Mouse (Mus musculus) liver, embryonic 11.5 days (tissue): ENCODE data around the gene Tbc1d2. TPM values are rescaled to one million over a fixed set of nuclear protein-coding genes. Genes with fewer than 3 reads are reported as not detected.

Source experiments
- ATAC-seq: fragments of 200-750 bp; cut with Nextera tagmentation; replicated peaks from 2 replicates; pipeline ENCODE4 v1.8.0; 2017; ENCODE audit warnings: moderate number of reproducible peaks, mild to moderate bottlenecking, moderate TSS enrichment, moderate library complexity; ENCODE audit not compliant: low FRiP score
- DNase-seq: peaks from one replicate; pipeline ENCODE4 v3.0.0-alpha.2; 2017; ENCODE audit warnings: low spot score
- H3K27ac ChIP-seq: fragments of 300-500 bp; sonication (generic); 2 replicates; pipeline ENCODE4 v1.5.1; 2014; ENCODE audit warnings: mild to moderate bottlenecking, low read depth, low read length, control low read depth
- H3K27me3 ChIP-seq: fragments of 300-500 bp; sonication (generic); replicated peaks from 2 replicates; pipeline ENCODE4 v1.6.1; 2014; ENCODE audit warnings: low read length, mixed read lengths; ENCODE audit not compliant: control insufficient read depth, insufficient read depth
- H3K36me3 ChIP-seq: fragments of 300-500 bp; sonication (generic); 2 replicates; pipeline ENCODE4 v1.6.1; 2014; ENCODE audit warnings: mild to moderate bottlenecking, low read length, moderate library complexity, mixed read lengths; ENCODE audit not compliant: control insufficient read depth, insufficient read depth
- H3K4me1 ChIP-seq: fragments of 300-500 bp; sonication (generic); replicated peaks from 2 replicates; pipeline ENCODE4 v1.6.1; 2014; ENCODE audit warnings: low read length, mixed read lengths; ENCODE audit not compliant: control insufficient read depth, insufficient read depth
- H3K4me2 ChIP-seq: fragments of 300-500 bp; sonication (generic); 2 replicates; pipeline ENCODE4 v1.6.1; 2014; ENCODE audit warnings: mild to moderate bottlenecking, control low read depth, moderate library complexity
- H3K4me3 ChIP-seq: fragments of 300-500 bp; sonication (generic); 2 replicates; pipeline ENCODE4 v1.5.1; 2014; ENCODE audit warnings: low read depth, low read length, control low read depth
- H3K9ac ChIP-seq: fragments of 300-500 bp; sonication (generic); 2 replicates; pipeline ENCODE4 v1.6.1; 2014; ENCODE audit warnings: low read depth, low read length, control low read depth
- H3K9me3 ChIP-seq: fragments of 300-500 bp; sonication (generic); 2 replicates; pipeline ENCODE4 v1.6.1; 2016; ENCODE audit warnings: low read length, inconsistent platforms, mixed read lengths; ENCODE audit not compliant: control insufficient read depth
- WGBS: fragments of 180-500 bp; shearing (Covaris S2); extraction: QIAGEN DNeasy Blood & Tissue Kit; methylation state at CpG from one replicate; pipeline ENCODE4 v1.1.7; 2014; 5-methylcytosine and 5-hydroxymethylcytosine counted together
- polyA plus RNA-seq: library from polyadenylated mRNA; unstranded; fragments of >200 nt; fragmentation: Nextera tagmentation; extraction: Ambion mirVana; gene quantifications from 2 replicates; pipeline ENCODE4 v1.2.1, GENCODE M21; 2014

Tbc1d2 gene
- polyA plus RNA-seq, 1 experiment from 2014 or later: 0.58 TPM

DNA sequence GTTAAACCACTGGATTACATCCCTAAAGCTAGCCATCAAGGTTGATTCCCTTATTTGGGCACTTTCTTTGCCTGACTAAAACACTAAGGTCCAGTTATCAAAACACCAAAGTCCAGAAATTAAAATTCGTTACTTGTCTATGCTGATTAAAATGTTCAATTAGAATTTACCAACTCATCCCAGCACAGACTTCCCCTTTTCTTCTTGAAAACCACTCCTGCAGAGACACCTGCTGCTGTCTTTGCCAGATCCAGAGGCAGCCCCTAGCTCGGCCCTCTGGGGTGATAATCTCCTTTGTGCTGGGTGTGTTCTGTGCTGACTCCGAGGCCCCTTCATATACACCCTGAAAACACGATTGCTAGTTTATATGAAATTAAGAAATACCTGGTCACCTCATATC is 26.0 kb upstream of the Tbc1d2 start:
- 34% methylated on average over 4 of the region's 4 CpGs for WGBS

GRCm38 (mm10) chr4:46675272-46675785 is 25.3 kb upstream of the Tbc1d2 start:
- no peak overlapping the region for H3K27ac ChIP-seq
- no peak for ATAC-seq
- H3K4me1 ChIP-seq: peaks cover 12% of the 10 kb centered on the region; the same call in 1 of the 2 replicates
- 0 out of 2 replicates have a peak overlapping the region, but pooled peaks have one; percentile 14 for H3K9ac ChIP-seq
- H3K4me3 ChIP-seq: no peak overlapping the region
- no peak overlapping the region for H3K4me2 ChIP-seq
- H3K27me3 ChIP-seq: no peaks in the 10 kb centered on the region
- no peaks in the 10 kb centered on the region for H3K36me3 ChIP-seq
- 61% methylated on average over 11 of the region's 11 CpGs for WGBS
- DNase-seq: no peak
- H3K9me3 ChIP-seq: 0 out of 2 replicates have a peak, but pooled peaks cover 3% of the 10 kb centered on the region

More for the DNA sequence above, 26.0 kb upstream of the Tbc1d2 start:
- no peak for DNase-seq
- Histone ChIP-seq H3K9me3 (0 out of 2 replicates have a peak, but pooled peaks cover 3% of the 10 kb centered on the region), H3K27me3 (no peaks in the 10 kb centered on the region), H3K4me1 (peaks cover 12% of the 10 kb centered on the region; the same call in 1 of the 2 replicates), H3K9ac (0 out of 2 replicates have a peak overlapping the region, but pooled peaks have one; percentile 14), H3K27ac (no peak overlapping the region), H3K4me3 (no peak overlapping the region), H3K4me2 (no peak overlapping the region; the same call in 1 of the 2 replicates), H3K36me3 (no peaks in the 10 kb centered on the region)
- 0 out of 2 replicates have a peak, but pooled peaks have one; percentile 51 for ATAC-seq

DNA sequence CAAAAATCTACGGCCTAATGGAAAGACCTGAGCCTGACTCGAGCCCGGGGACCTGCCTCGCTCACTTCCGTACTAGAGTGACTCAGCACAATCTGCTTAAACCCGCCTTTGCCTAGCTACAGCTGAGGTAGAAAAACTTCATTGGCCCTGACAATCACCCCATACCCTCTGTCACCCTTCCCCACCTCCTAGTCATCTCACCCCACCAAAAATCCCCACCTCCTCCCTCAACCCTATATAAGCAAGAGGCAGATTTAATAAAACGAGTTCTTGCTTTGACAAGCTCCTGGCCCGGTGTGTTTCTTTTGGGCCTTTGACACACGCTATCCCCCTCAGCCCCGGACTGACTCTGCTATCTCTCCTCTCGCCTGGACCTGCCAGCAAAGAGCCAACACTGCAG is 18.6 kb upstream of the Tbc1d2 start:
- Histone ChIP-seq H3K4me1 (peaks cover 5% of the 10 kb centered on the region), H3K9me3 (0 out of 2 replicates have a peak, but pooled peaks cover 3% of the 10 kb centered on the region), H3K27ac (no peak overlapping the region), H3K36me3 (no peaks in the 10 kb centered on the region), H3K9ac (no peak overlapping the region), H3K4me2 (no peak overlapping the region), H3K4me3 (no peak overlapping the region), H3K27me3 (no peaks in the 10 kb centered on the region)
- DNase-seq (no peak), ATAC-seq (0 out of 2 replicates have a peak, but pooled peaks have one; percentile 5)
- WGBS: 60% methylated on average over 11 of the region's 11 CpGs

DNA sequence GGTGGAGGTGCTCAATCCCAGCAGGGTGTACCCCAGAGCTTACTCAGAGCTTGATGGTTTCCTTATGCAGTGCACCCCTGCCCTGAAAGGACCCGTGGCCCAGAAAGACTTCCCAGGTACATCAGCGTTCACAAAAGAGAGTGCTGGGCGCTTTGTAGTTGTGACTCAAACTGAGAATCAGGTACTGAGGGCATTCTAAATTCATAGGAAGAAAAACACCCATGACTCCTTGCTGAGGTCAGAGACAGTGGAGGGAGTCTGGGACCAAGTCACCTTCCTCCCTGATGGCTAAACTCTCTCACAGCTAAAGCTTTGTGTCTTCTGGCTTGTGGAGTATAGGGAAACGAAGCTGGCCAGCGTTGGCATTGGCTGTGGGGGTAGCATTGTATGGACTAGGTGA is 16.4 kb upstream of the Tbc1d2 start:
- Histone ChIP-seq H3K36me3 (no peaks in the 10 kb centered on the region), H3K4me2 (no peak overlapping the region), H3K27ac (no peak overlapping the region), H3K27me3 (no peaks in the 10 kb centered on the region), H3K9ac (no peak overlapping the region), H3K9me3 (no peaks in the 10 kb centered on the region), H3K4me3 (no peak overlapping the region), H3K4me1 (peaks cover 5% of the 10 kb centered on the region)
- no peak for DNase-seq
- ATAC-seq: no peak
- WGBS: 69% methylated on average over 5 of the region's 5 CpGs

DNA sequence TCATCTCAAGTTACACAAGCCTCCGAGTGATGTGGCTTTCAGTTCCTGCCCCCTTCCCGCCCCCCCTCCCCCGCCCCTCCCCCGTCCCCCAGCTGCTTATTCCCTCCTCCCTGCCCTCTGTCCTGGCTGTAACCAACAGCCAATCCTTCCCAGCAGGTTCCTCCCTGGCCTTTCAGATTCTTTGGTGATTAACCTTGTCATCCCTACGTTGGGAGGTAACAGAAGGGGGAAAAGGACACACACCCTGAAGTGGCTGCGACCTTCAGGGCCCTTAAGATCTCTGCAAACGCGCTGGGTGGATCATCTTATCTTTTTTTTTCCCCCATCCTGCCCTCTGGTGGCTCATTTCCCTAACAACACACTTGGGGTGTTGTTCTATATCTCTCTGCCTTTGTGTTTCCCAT is 15.4 kb upstream of the Tbc1d2 start:
- DNase-seq: no peak
- no peak overlapping the region for H3K4me3 ChIP-seq
- H3K9ac ChIP-seq: no peak overlapping the region
- no peak overlapping the region for H3K27ac ChIP-seq
- H3K9me3 ChIP-seq: no peaks in the 10 kb centered on the region
- no peaks in the 10 kb centered on the region for H3K36me3 ChIP-seq
- H3K4me2 ChIP-seq: peak overlapping the region; percentile 75
- WGBS: 2% methylated on average over 8 of the region's 8 CpGs
- H3K4me1 ChIP-seq: peaks cover 5% of the 10 kb centered on the region
- no peaks in the 10 kb centered on the region for H3K27me3 ChIP-seq
- no peak for ATAC-seq

- Histone ChIP-seq H3K4me3 (peak overlapping the region; percentile 38), H3K27me3 (no peaks in the 10 kb centered on the region), H3K9me3 (no peaks in the 10 kb centered on the region), H3K27ac (peak overlapping the region; percentile 8; the same call in 1 of the 2 replicates), H3K4me2 (peak overlapping the region; percentile 75), H3K4me1 (peaks cover 5% of the 10 kb centered on the region), H3K9ac (peak overlapping the region; percentile 57), H3K36me3 (no peaks in the 10 kb centered on the region)
- WGBS: 6% methylated on average over 34 of the region's 34 CpGs
- peak; percentile 82 for ATAC-seq
- DNase-seq: peak; percentile 74
Measured at GRCm38 (mm10) chr4:46664123-46665009, 14.4 kb upstream of the Tbc1d2 start.

GRCm38 (mm10) chr4:46661433-46661832 is 11.4 kb upstream of the Tbc1d2 start:
- peaks cover 5% of the 10 kb centered on the region; the same call in 1 of the 2 replicates for H3K4me1 ChIP-seq
- H3K9ac ChIP-seq: no peak overlapping the region
- no peak overlapping the region for H3K4me3 ChIP-seq
- WGBS: 74% methylated on average over 9 of the region's 9 CpGs
- DNase-seq (no peak), ATAC-seq (no peak)
- no peaks in the 10 kb centered on the region for H3K27me3 ChIP-seq
- no peaks in the 10 kb centered on the region for H3K36me3 ChIP-seq
- H3K27ac ChIP-seq: no peak overlapping the region
- no peak overlapping the region for H3K4me2 ChIP-seq
- no peaks in the 10 kb centered on the region for H3K9me3 ChIP-seq

GRCm38 (mm10) chr4:46658946-46659345 is 8.9 kb upstream of the Tbc1d2 start:
- no peaks in the 10 kb centered on the region for H3K27me3 ChIP-seq
- no peak for DNase-seq
- no peak for ATAC-seq
- H3K36me3 ChIP-seq: no peaks in the 10 kb centered on the region
- H3K4me3 ChIP-seq: no peak overlapping the region
- H3K4me1 ChIP-seq: peaks cover 3% of the 10 kb centered on the region; the same call in 1 of the 2 replicates
- no peak overlapping the region for H3K4me2 ChIP-seq
- H3K9ac ChIP-seq: no peak overlapping the region
- no peaks in the 10 kb centered on the region for H3K9me3 ChIP-seq
- no peak overlapping the region for H3K27ac ChIP-seq
- 65% methylated on average over 5 of the region's 5 CpGs for WGBS
